38 mouse cellular contexts compared by ENCODE assay signal in the genomic region with DNA sequence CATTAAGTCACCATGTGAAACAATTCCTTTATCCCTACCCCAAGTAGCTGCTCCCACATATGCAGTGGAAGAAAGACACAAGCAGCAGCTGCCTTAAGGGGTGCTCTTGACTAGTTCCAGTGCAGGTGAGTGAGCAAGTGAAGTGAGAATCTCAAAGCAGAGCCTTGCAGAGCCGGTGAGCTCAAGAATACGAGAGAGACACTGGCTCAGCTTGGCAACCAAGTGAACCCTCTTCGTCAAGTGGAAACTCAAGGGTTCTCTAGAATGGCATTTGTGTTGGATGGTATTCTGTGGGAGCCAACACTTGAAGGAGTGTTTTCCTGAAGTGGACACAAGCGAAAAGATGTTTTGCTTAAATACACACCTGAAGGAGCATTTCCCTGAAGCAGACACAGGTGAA. TPM values are rescaled to one million over a fixed set of nuclear protein-coding genes. Genes with fewer than 3 reads are reported as not detected.
DNase-seq lines count a peak whose midpoint lies in the region; ATAC-seq and TF ChIP-seq lines count a peak whose summit lies in the region.
"Had no signal": no experiment of that assay in that cellular context is flagged by ENCODE, and none has a peak within 500 bp of the region (broad histone marks: within the 10 kb centered on the region; RNA-seq: fewer than 3 reads in every experiment).

No protein-coding gene starts in this region.

- no peak for TF ChIP-seq CTCF in intestine, postnatal 0 days (IDR thresholded peaks at IDR 0.05; ENCODE audit: low read depth)
- TF ChIP-seq CTCF in testis, adult 2 months (IDR thresholded peaks at IDR 0.05; ENCODE audit: control insufficient read depth, insufficient read depth, insufficient replicate concordance, low read depth, low read length), result no peak

- H3K4me2 ChIP-seq in intestine, embryonic 16.5 days (ENCODE audit: low read depth, low read length), result no peak overlapping the region
- H3K4me2 ChIP-seq in intestine, postnatal 0 days (replicated peaks; ENCODE audit: low read depth), result no peak overlapping the region
- no peak overlapping the region for H3K4me2 ChIP-seq in lung, embryonic 15.5 days
- H3K4me2 ChIP-seq: embryonic facial prominence, embryonic 13.5 days; forebrain, embryonic 13.5 days; heart, embryonic 11.5 days; hindbrain, embryonic 13.5 days had no signal

- no peak overlapping the region for H3K9ac ChIP-seq in intestine, embryonic 16.5 days (ENCODE audit: low read depth, low read length)
- H3K9ac ChIP-seq in intestine, postnatal 0 days (ENCODE audit: low read depth, low read length), result no peak overlapping the region
- no peak overlapping the region for H3K9ac ChIP-seq in lung, embryonic 15.5 days
- H3K9ac ChIP-seq: embryonic facial prominence, embryonic 13.5 days; forebrain, embryonic 13.5 days; forebrain, postnatal 0 days; hindbrain, embryonic 13.5 days had no signal

- H3K27ac ChIP-seq in intestine, embryonic 16.5 days (ENCODE audit: low read length), result peak overlapping the region; percentile 37; the same call in 1 of the 2 replicates
- H3K27ac ChIP-seq in intestine, postnatal 0 days (ENCODE audit: low read depth, low read length), result no peak overlapping the region
- peak overlapping the region; percentile 71 for H3K27ac ChIP-seq in lung, embryonic 15.5 days
- no peak overlapping the region for H3K27ac ChIP-seq in testis, adult 2 months (ENCODE audit: control insufficient read depth, insufficient read depth, low read depth, low read length)
- H3K27ac ChIP-seq: embryonic facial prominence, embryonic 10.5 days; embryonic facial prominence, embryonic 13.5 days; forebrain, embryonic 13.5 days; gastrocnemius, adult 2 months; hindbrain, embryonic 13.5 days had no signal

- H3K27me3 ChIP-seq in intestine, embryonic 16.5 days (replicated peaks; ENCODE audit: control insufficient read depth, insufficient read depth, low read length), result no peaks in the 10 kb centered on the region
- H3K27me3 ChIP-seq in intestine, postnatal 0 days (replicated peaks; ENCODE audit: control insufficient read depth, insufficient read depth, low read length), result no peaks in the 10 kb centered on the region
- H3K27me3 ChIP-seq in lung, embryonic 15.5 days, result no peaks in the 10 kb centered on the region
- no peaks in the 10 kb centered on the region for H3K27me3 ChIP-seq in testis, adult 2 months (ENCODE audit: control insufficient read depth, insufficient read depth, low read length)
- H3K27me3 ChIP-seq: CH12.LX; forebrain, embryonic 13.5 days; hindbrain, embryonic 13.5 days; Patski had no signal

- H3K4me1 ChIP-seq in intestine, embryonic 16.5 days (ENCODE audit: control insufficient read depth, insufficient read depth, low read length), result peaks cover 10% of the 10 kb centered on the region
- 0 out of 2 replicates have a peak, but pooled peaks cover 8% of the 10 kb centered on the region for H3K4me1 ChIP-seq in intestine, postnatal 0 days (replicated peaks; ENCODE audit: control insufficient read depth, insufficient read depth, low read length)
- peaks cover 39% of the 10 kb centered on the region for H3K4me1 ChIP-seq in lung, embryonic 15.5 days
- H3K4me1 ChIP-seq in testis, adult 2 months (ENCODE audit: control insufficient read depth, insufficient read depth, low read length), result no peaks in the 10 kb centered on the region

- TF ChIP-seq POLR2A in testis, adult 2 months (IDR thresholded peaks at IDR 0.05; ENCODE audit: control insufficient read depth, low read depth, low read length), result no peak

- H3K9me3 ChIP-seq in intestine, embryonic 16.5 days (ENCODE audit: control insufficient read depth, low read length), result no peaks in the 10 kb centered on the region
- no peaks in the 10 kb centered on the region for H3K9me3 ChIP-seq in intestine, postnatal 0 days (ENCODE audit: control insufficient read depth)
- no peaks in the 10 kb centered on the region for H3K9me3 ChIP-seq in lung, embryonic 15.5 days
- H3K9me3 ChIP-seq: embryonic facial prominence, embryonic 10.5 days; embryonic facial prominence, embryonic 13.5 days; forebrain, embryonic 13.5 days; hindbrain, embryonic 10.5 days; hindbrain, embryonic 13.5 days had no signal

- no peak overlapping the region for H3K4me3 ChIP-seq in intestine, embryonic 16.5 days (ENCODE audit: low read length)
- H3K4me3 ChIP-seq in intestine, postnatal 0 days (ENCODE audit: low read depth, low read length), result no peak overlapping the region
- H3K4me3 ChIP-seq in lung, embryonic 15.5 days, result no peak overlapping the region
- peak overlapping the region; percentile 54; the same call in 1 of the 2 replicates for H3K4me3 ChIP-seq in testis, adult 2 months (ENCODE audit: control insufficient read depth, low read depth, low read length)
- H3K4me3 ChIP-seq: embryonic facial prominence, embryonic 10.5 days; embryonic facial prominence, embryonic 13.5 days; erythroblast, embryonic 14.5 days; forebrain, embryonic 13.5 days; gastrocnemius, adult 2 months; hindbrain, embryonic 10.5 days; hindbrain, embryonic 13.5 days had no signal

- no peak for DNase-seq in lung, postnatal 10 days
- no peak for DNase-seq in testis, postnatal 10 days (ENCODE audit: low spot score)
- no peak for DNase-seq in heart, postnatal 4 days
- DNase-seq: adrenal gland, adult 2 months; adrenal gland, postnatal 14 days; B cell, adult 2 months; cerebellum, adult 11-12 months; cerebellum, adult 8-10 months; cerebellum, postnatal 10 days; cerebellum, postnatal 36 days; embryo, embryonic 11 days; forebrain, postnatal 0 days; gastrocnemius, adult 2 months; gastrocnemius, postnatal 14 days; heart, adult 11 months had no signal

- 86% methylated on average over 4 of the region's 4 CpGs for WGBS in intestine, embryonic 16.5 days
- 91% methylated on average over 4 of the region's 4 CpGs for WGBS in intestine, postnatal 0 days
- 62% methylated on average over 4 of the region's 4 CpGs for WGBS in lung, embryonic 15.5 days

- no peaks in the 10 kb centered on the region for H3K36me3 ChIP-seq in intestine, embryonic 16.5 days (ENCODE audit: control insufficient read depth, insufficient read depth, low read length)
- no peaks in the 10 kb centered on the region for H3K36me3 ChIP-seq in intestine, postnatal 0 days (ENCODE audit: control insufficient read depth, insufficient read depth)
- no peaks in the 10 kb centered on the region for H3K36me3 ChIP-seq in lung, embryonic 15.5 days
- H3K36me3 ChIP-seq in testis, adult 2 months (ENCODE audit: control insufficient read depth, insufficient read depth, low read length), result no peaks in the 10 kb centered on the region
- H3K36me3 ChIP-seq: embryonic facial prominence, embryonic 10.5 days; embryonic facial prominence, embryonic 13.5 days; G1E; hindbrain, embryonic 10.5 days; hindbrain, embryonic 13.5 days had no signal

- ATAC-seq in intestine, embryonic 16.5 days, result 0 out of 2 replicates have a peak, but pooled peaks have one; percentile 13
- no peak for ATAC-seq in intestine, postnatal 0 days
- ATAC-seq in lung, embryonic 15.5 days (ENCODE audit: borderline replicate concordance, extremely low read depth, low FRiP score, low TSS enrichment), result no peak; the same call in 1 of the 2 replicates
- ATAC-seq: forebrain, embryonic 13.5 days; forebrain, postnatal 0 days; hindbrain, embryonic 16.5 days; Patski had no signal

RNA-seq across cellular contexts. Expression of gene Gm11111, which starts 16.0 kb away (rescaled TPM):
- not detected in 2 replicates for polyA plus RNA-seq in intestine, embryonic 16.5 days (2015; fragmentation: Nextera tagmentation; extraction: Ambion mirVana)
- polyA plus RNA-seq in intestine, postnatal 0 days (2015; fragmentation: Nextera tagmentation; extraction: Ambion mirVana), result not detected in 2 replicates
- polyA plus RNA-seq in lung, embryonic 15.5 days (2015; fragmentation: Nextera tagmentation; extraction: Ambion mirVana), result not detected in 2 replicates
- polyA plus RNA-seq in testis, adult 2 months (2012; rRNA removed), result not detected in 2 replicates
- not detected for total RNA-seq in heart, postnatal 4 days (2021)
- total RNA-seq: adrenal gland, adult 2 months; adrenal gland, postnatal 14 days; CH12.LX; forebrain, postnatal 0 days; G1E; gastrocnemius, adult 2 months; gastrocnemius, postnatal 14 days; gastrocnemius, postnatal 4 days; heart, adult 8-10 months; heart, postnatal 25 days had no signal
- polyA plus RNA-seq: adrenal gland, adult 2 months; brain, embryonic 14.5 days; cortical plate, adult 2 months; embryonic facial prominence, embryonic 10.5 days; embryonic facial prominence, embryonic 13.5 days; erythroblast, embryonic 14.5 days; forebrain, embryonic 13.5 days; forebrain, postnatal 0 days; frontal cortex, adult 2 months; G1E; heart, embryonic 11.5 days; heart, embryonic 14.5 days; heart, postnatal 0 days; hindbrain, embryonic 10.5 days; hindbrain, embryonic 13.5 days; hindbrain, embryonic 16.5 days; Patski had no signal

Comparison
In these comparisons a context has a peak if more than half of its experiments do, and no peak if none do; other contexts are left out.
1. H3K27ac ChIP-seq: peak in intestine, embryonic 16.5 days (single experiment) and lung, embryonic 15.5 days (single experiment); none in intestine, postnatal 0 days (single experiment) and testis, adult 2 months (single experiment).